Mouse (Mus musculus) limb, embryonic 12.5 days (tissue): ENCODE results near the gene Lce6a. TPM values are rescaled to one million over a fixed set of nuclear protein-coding genes. Genes with fewer than 3 reads are reported as not detected.

Experiments
- ATAC-seq: fragments of 200-750 bp; cut with Nextera tagmentation; 2 replicates; pipeline ENCODE4 v1.8.0; 2017; ENCODE audit warnings: low read depth, moderate TSS enrichment; ENCODE audit not compliant: insufficient number of reproducible peaks, insufficient read depth, low FRiP score, low TSS enrichment
- H3K27ac ChIP-seq: fragments of 300-500 bp; sonication (generic); 2 replicates; pipeline ENCODE4 v1.5.1; 2016; ENCODE audit warnings: mild to moderate bottlenecking, moderate library complexity
- H3K27me3 ChIP-seq: fragments of 300-500 bp; sonication (generic); 2 replicates; pipeline ENCODE4 v1.6.1; 2016; ENCODE audit warnings: mild to moderate bottlenecking, moderate library complexity
- H3K36me3 ChIP-seq: fragments of 300-500 bp; sonication (generic); 2 replicates; pipeline ENCODE4 v1.6.1; 2016; ENCODE audit warnings: mild to moderate bottlenecking, moderate library complexity
- H3K4me1 ChIP-seq: fragments of 300-500 bp; sonication (generic); replicated peaks from 2 replicates; pipeline ENCODE4 v1.6.1; 2016
- H3K4me2 ChIP-seq: fragments of 300-500 bp; sonication (generic); 2 replicates; pipeline ENCODE4 v1.6.1; 2016; ENCODE audit warnings: mild to moderate bottlenecking, moderate library complexity
- H3K4me3 ChIP-seq: fragments of 300-500 bp; sonication (generic); replicated peaks from 2 replicates; pipeline ENCODE4 v1.5.1; 2016; ENCODE audit warnings: mild to moderate bottlenecking
- H3K9ac ChIP-seq: fragments of 300-500 bp; sonication (generic); replicated peaks from 2 replicates; pipeline ENCODE4 v1.6.1; 2016; ENCODE audit warnings: mild to moderate bottlenecking, moderate library complexity
- H3K9me3 ChIP-seq: fragments of 300-500 bp; sonication (generic); 2 replicates; pipeline ENCODE4 v1.6.1; 2016; ENCODE audit warnings: mild to moderate bottlenecking, moderate library complexity
- WGBS: fragments of 180-500 bp; shearing (Covaris S2); methylation state at CpG from one replicate; pipeline ENCODE4 v1.1.7; 2016; 5-methylcytosine and 5-hydroxymethylcytosine counted together
- polyA plus RNA-seq: library from polyadenylated mRNA; unstranded; fragments of >200 nt; fragmentation: Nextera tagmentation; extraction: Ambion mirVana; gene quantifications from 2 replicates; pipeline ENCODE4 v1.2.1, GENCODE M21; 2016

Gene Lce6a
- polyA plus RNA-seq, 1 experiment from 2014 or later, result not detected

DNA sequence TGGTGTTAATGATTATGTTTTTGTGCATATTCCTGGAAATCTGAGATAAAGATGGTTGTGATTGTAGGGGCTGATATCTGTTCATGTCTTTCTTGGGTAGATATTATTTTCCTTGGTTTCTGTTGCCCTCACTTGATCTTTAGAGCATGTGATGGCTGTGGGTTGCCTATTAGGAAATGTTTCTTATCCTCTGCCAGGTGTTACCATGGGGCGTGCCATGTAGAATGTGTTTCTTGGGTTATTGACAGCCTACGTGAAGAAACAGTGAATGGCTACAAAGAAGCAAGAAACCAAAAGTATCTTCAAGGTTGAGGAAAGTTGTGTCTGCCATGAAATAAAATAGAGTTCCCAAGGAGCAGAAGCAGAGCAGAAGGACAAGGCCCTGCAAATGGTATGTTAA is 23.0 kb downstream of the Lce6a start:
- no peak for ATAC-seq
- Histone ChIP-seq H3K9me3 (no peaks in the 10 kb centered on the region), H3K27me3 (no peaks in the 10 kb centered on the region), H3K4me3 (no peak overlapping the region), H3K36me3 (no peaks in the 10 kb centered on the region), H3K4me2 (no peak overlapping the region), H3K27ac (no peak overlapping the region), H3K4me1 (no peaks in the 10 kb centered on the region), H3K9ac (no peak overlapping the region)
- WGBS, result 94% methylated on average over 2 of the region's 2 CpGs

DNA sequence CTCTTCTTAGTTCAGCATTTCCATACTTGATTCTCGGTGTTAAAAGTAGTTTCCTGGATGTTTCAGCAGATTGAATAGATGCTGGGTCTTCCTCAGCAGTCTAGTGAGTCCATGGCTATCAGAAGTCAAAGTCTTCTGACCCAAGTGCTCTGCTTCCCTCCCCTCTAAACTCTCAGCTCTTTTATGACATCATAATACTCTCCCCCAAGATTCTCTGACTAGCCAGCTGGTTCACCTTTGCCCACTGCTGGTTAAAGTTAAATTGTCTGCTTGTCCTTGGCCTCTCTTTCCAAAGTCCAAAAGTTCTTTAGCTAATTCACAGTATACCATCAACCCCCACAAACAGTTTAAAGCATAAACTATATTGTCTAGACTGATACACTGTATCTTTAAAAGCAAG is 32.6 kb downstream of the Lce6a start, which contains the start of gene Smcp:
Gene Smcp (minus strand): TSS at position 140 of the 400 bp plus-strand sequence.
- H3K9me3 ChIP-seq, result no peaks in the 10 kb centered on the region
- H3K4me2 ChIP-seq, result no peak within 1 kb of the TSS
- no peaks in the 10 kb centered on the region for H3K4me1 ChIP-seq
- H3K27ac ChIP-seq, result no peak within 1 kb of the TSS
- no peak within 1 kb of the TSS for H3K9ac ChIP-seq
- 69% methylated on average over 1 of the region's 1 CpGs for WGBS
- no peaks in the 10 kb centered on the region for H3K36me3 ChIP-seq
- no peak for ATAC-seq
- no peaks in the 10 kb centered on the region for H3K27me3 ChIP-seq
- H3K4me3 ChIP-seq, result no peak within 1 kb of the TSS

DNA sequence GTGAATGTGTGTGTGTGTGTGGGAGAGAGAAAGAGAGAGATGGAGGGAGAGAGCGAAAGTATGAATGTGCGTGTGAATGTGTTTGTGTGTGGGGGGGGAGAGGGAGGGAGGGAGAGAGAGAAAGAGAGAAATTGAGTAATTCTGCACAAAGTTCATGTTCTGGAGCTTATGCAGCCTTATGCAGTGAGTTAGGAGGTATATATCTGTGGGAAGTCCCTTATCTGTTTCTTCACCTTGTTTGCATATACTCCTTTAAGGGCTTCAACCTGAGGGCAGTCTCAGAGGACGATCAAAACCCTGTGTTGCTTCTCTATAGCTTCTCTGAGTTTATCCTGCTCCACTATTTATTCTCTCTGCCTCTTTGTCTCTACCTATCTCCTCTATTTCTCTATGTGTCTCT is 34.3 kb downstream of the Lce6a start:
- no peaks in the 10 kb centered on the region for H3K4me1 ChIP-seq
- H3K9ac ChIP-seq, result no peak overlapping the region
- no peak overlapping the region for H3K4me2 ChIP-seq
- H3K9me3 ChIP-seq, result no peaks in the 10 kb centered on the region
- 42% methylated on average over 1 of the region's 3 CpGs for WGBS
- no peak overlapping the region for H3K4me3 ChIP-seq
- ATAC-seq, result no peak
- no peaks in the 10 kb centered on the region for H3K36me3 ChIP-seq
- H3K27ac ChIP-seq, result no peak overlapping the region
- no peaks in the 10 kb centered on the region for H3K27me3 ChIP-seq

DNA sequence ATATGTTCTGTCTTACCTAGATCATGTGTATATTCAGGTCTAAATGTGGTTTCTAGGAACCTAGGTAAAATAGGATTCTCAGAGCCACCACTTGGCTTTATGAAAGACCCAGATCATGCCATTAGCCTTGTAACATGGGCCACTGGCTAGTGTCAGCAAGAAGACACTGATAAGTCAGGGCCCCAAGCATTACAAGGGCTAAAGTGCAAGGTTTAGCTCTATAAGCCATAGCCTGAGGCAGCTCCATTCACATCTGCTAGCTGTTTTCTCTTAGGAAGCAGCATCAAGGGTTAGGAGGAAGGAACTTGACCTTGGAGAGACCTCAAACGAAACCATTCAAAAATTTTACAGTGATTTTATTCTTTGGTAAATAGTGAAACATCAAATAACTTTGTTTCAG is 36.4 kb downstream of the Lce6a start:
- Histone ChIP-seq H3K36me3 (no peaks in the 10 kb centered on the region), H3K27me3 (no peaks in the 10 kb centered on the region), H3K4me3 (no peak overlapping the region), H3K27ac (no peak overlapping the region), H3K9ac (no peak overlapping the region), H3K9me3 (no peaks in the 10 kb centered on the region), H3K4me2 (no peak overlapping the region), H3K4me1 (no peaks in the 10 kb centered on the region)
- no peak for ATAC-seq
- 65% methylated on average over 1 of the region's 1 CpGs for WGBS

DNA sequence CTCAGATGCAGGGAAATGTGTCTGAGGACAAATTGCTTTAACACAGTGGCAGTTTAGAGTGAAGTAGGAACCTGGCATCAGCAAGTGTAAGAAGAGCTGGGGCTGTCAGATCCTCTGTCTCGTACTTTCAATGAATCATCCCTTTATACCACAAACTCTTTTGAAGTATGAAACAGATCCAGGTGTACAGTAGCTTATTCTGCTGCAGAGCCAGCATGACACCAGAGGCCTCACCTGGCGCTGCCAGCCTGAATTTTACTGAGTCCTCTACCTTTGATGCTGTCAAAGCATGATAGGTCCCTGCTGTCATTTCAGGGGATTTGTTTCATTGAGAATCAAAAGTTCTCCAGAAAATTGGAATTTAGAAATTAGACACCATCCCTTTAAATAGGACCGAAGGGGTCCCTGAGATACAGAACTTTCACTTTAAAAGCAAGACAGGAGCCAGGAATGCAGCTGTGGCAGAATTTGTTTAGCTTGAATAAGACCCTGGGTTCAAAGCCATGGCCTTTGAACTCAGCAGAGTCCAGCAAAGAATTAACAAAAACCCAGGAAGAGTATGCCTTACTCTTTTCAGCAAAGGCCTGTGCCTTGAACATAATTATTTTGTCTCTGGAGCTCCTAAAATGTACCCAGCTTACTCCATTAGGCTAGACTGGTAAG is 38.2 kb downstream of the Lce6a start:
- no peak overlapping the region for H3K4me3 ChIP-seq
- H3K4me1 ChIP-seq, result no peaks in the 10 kb centered on the region
- H3K36me3 ChIP-seq, result no peaks in the 10 kb centered on the region
- H3K9me3 ChIP-seq, result no peaks in the 10 kb centered on the region
- ATAC-seq, result no peak
- H3K4me2 ChIP-seq, result no peak overlapping the region
- H3K27ac ChIP-seq, result no peak overlapping the region
- H3K27me3 ChIP-seq, result no peaks in the 10 kb centered on the region
- H3K9ac ChIP-seq, result no peak overlapping the region
- WGBS, result 72% methylated on average over 3 of the region's 3 CpGs

DNA sequence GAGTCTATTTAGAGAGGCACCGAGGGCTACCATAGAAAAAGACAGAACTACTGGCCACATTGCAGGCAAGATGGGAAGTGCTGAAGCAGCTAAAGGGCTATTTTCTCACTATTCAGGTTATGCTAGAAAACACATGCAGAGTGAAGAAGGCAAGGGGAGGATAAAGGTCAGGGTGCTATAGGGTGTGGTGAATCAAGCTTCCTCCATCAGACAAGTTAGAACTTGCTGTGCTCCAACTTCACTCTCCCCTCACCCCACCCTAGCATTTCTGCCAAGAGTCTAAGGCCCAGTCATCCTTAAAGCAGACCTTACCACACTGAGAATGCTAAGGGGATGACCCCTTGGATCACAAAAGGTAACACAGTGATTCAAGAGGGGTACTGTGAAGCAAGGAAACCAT is 42.0 kb downstream of the Lce6a start:
- no peaks in the 10 kb centered on the region for H3K27me3 ChIP-seq
- WGBS, result 63% methylated on average over 1 of the region's 1 CpGs
- H3K9me3 ChIP-seq, result no peaks in the 10 kb centered on the region
- no peak overlapping the region for H3K9ac ChIP-seq
- H3K4me2 ChIP-seq, result no peak overlapping the region
- no peak overlapping the region for H3K4me3 ChIP-seq
- no peak for ATAC-seq
- no peak overlapping the region for H3K27ac ChIP-seq
- no peaks in the 10 kb centered on the region for H3K4me1 ChIP-seq
- no peaks in the 10 kb centered on the region for H3K36me3 ChIP-seq

DNA sequence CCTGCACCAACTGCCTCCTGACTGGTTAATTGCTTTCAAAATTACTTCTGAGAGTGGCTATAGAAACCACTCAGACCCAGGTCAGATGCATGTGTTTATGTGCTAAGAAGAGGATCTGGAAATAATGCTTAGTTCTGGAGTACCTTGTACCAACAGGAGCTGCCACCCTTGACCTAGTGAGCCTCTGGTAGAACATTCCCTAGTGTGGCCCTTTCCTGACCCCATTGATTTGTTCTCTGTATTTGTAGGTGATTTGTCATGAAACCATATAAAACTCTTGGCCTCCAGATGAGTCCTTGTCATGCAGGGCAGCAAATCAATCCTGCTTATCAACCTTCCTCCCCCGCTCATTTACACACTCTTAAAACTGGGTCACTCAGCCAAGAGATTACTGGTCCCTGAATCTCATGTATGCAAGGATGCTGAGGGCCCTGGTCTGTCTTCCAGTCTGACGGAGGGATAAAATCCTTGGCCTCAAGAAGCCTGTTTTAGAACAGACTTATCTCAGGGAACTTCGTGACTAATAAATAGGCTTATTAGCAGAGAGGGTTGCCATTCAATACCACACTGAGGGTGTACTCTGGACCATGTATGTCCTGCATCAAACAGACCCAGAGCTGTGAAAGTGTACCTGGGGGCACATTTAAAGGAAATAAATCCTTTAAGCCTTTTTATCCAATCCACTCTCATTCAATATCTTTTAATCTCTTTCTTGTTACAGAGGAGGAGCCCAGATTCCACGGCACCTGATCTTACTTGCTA is 42.6 kb downstream of the Lce6a start:
- no peak overlapping the region for H3K4me2 ChIP-seq
- H3K4me1 ChIP-seq, result no peaks in the 10 kb centered on the region
- H3K27me3 ChIP-seq, result no peaks in the 10 kb centered on the region
- WGBS, result 69% methylated on average over 4 of the region's 4 CpGs
- ATAC-seq, result no peak
- no peak overlapping the region for H3K4me3 ChIP-seq
- no peak overlapping the region for H3K27ac ChIP-seq
- no peaks in the 10 kb centered on the region for H3K36me3 ChIP-seq
- no peaks in the 10 kb centered on the region for H3K9me3 ChIP-seq
- no peak overlapping the region for H3K9ac ChIP-seq

DNA sequence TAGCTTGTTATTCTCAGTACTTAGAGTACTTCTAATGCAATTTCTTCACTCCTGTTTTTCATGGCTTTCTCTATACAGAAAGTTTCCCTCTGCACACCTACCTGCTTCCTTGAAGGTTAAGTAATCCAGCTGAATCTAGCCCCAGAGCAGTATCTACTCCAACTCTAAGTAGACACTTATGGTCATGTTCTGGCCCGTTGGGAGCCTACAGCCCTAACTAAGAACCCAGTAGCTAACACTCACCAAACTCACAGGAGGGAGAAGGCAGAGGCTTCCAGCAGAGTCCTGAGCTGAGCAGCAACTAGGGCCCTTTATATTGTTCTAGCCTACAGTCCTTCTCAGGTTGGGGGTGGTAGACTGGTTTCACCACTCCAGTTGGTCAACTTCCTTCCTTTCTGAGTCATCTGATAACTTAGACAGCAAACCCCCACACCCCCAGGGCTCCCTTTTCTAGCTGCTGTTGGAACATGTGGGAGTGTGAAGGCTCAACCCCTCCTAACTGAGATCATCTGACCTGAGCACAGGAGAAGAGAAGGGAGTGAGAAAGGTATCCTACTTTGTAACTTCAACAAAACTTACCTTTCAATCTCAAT is 47.9 kb downstream of the Lce6a start, which contains the start of gene Ivl:
Gene Ivl (minus strand): TSS at position 287 of the 593 bp plus-strand sequence.
- Histone ChIP-seq H3K36me3 (no peaks in the 10 kb centered on the region), H3K4me2 (no peak within 1 kb of the TSS), H3K9ac (no peak within 1 kb of the TSS), H3K4me1 (no peaks in the 10 kb centered on the region), H3K27me3 (no peaks in the 10 kb centered on the region), H3K27ac (no peak within 1 kb of the TSS), H3K9me3 (no peaks in the 10 kb centered on the region), H3K4me3 (no peak within 1 kb of the TSS)
- no peak for ATAC-seq
- WGBS, result 63% methylated on average over 1 of the region's 1 CpGs

DNA sequence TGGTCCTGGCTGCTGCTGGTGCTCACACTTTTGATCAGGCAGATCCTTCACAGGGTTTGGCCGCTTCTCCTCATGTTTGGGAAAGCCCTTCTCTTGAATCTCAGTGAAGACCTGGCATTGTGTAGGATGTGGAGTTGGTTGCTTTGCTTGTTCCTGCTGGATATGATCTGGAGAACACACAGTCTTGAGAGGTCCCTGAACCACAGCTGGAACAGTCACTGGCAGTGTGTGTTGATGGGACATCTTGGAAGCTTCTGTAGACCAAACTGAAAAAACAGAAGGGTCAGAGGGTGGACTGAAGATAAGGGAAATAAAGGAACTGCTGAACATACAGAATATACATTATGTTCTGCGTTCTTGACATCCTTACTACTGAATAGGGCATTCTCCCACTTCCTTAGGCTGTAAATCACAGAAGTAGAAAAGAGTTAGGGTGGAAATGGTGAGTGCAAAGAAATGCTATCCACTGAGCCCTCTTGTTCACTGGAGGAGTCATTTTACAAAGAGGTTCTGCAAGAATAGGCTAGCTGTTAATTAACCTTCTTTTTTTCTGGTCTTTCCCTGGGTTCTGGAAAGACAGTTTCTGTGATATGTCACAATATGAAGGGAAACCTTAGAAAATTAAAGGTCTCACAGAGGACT is 48.8 kb downstream of the Lce6a start:
- H3K27me3 ChIP-seq, result no peaks in the 10 kb centered on the region
- WGBS, result 59% methylated on average over 2 of the region's 2 CpGs
- H3K36me3 ChIP-seq, result no peaks in the 10 kb centered on the region
- no peaks in the 10 kb centered on the region for H3K4me1 ChIP-seq
- H3K27ac ChIP-seq, result no peak overlapping the region
- ATAC-seq, result no peak
- H3K4me3 ChIP-seq, result no peak overlapping the region
- no peak overlapping the region for H3K4me2 ChIP-seq
- H3K9ac ChIP-seq, result no peak overlapping the region
- H3K9me3 ChIP-seq, result no peaks in the 10 kb centered on the region
